14 mouse cellular contexts compared by ENCODE assay signal in genomic region chr5:34250090-34250489, GRCm38 (mm10). TPM values are rescaled to one million over a fixed set of nuclear protein-coding genes. Genes with fewer than 3 reads are reported as not detected.
DNase-seq lines count a peak whose midpoint lies in the region; ATAC-seq and TF ChIP-seq lines count a peak whose summit lies in the region.
"Had no signal": no experiment of that assay in that cellular context is flagged by ENCODE, and none has a peak within 500 bp of the region (broad histone marks: within the 10 kb centered on the region; RNA-seq: fewer than 3 reads in every experiment).

No protein-coding gene starts in this region.

- intact Hi-C loops in gastrocnemius, adult 2 months (cut with DNase I) = loop anchor here (5.0 kb wide), 1 partner anchor 38 kb away; no protein-coding TSS in a partner anchor

- DNase-seq in hindbrain, postnatal 0 days (ENCODE audit: low spot score) = peak; percentile 41
- DNase-seq in limb, embryonic 14.5 days (ENCODE audit: low spot score) = peak; percentile 52
- no peak for DNase-seq in gastrocnemius, adult 2 months
- DNase-seq in heart, adult 8-10 months (ENCODE audit: low spot score) = no peak
- DNase-seq: gastrocnemius, postnatal 36 days; kidney, postnatal 14 days; layer of hippocampus, postnatal 36 days; liver had no signal

- no peak for TF ChIP-seq CTCF in hindbrain, postnatal 0 days (IDR thresholded peaks at IDR 0.05; ENCODE audit: low read depth)
- no peak for TF ChIP-seq CTCF in gastrocnemius, adult 2 months (IDR thresholded peaks at IDR 0.05)

- no peak for ATAC-seq in hindbrain, postnatal 0 days
- no peak; the same call in 1 of the 2 replicates for ATAC-seq in hindbrain, embryonic 12.5 days (ENCODE audit: low FRiP score)
- ATAC-seq in neural tube, embryonic 14.5 days (ENCODE audit: low read depth) = peak; percentile 45; the same call in 1 of the 2 replicates
- no peak for ATAC-seq in neural tube, embryonic 15.5 days (ENCODE audit: low FRiP score)
- peak; percentile 44; the same call in 1 of the 2 replicates for ATAC-seq in limb, embryonic 14.5 days (ENCODE audit: low FRiP score, low read depth)

- H3K9ac ChIP-seq in hindbrain, postnatal 0 days (replicated peaks; ENCODE audit: low read length) = no peak overlapping the region
- no peak overlapping the region for H3K9ac ChIP-seq in hindbrain, embryonic 12.5 days
- H3K9ac ChIP-seq in neural tube, embryonic 14.5 days (replicated peaks; ENCODE audit: low read depth, low read length) = no peak overlapping the region
- no peak overlapping the region for H3K9ac ChIP-seq in neural tube, embryonic 15.5 days (replicated peaks)
- no peak overlapping the region for H3K9ac ChIP-seq in limb, embryonic 14.5 days (ENCODE audit: low read depth, low read length, severe bottlenecking)
- H3K9ac ChIP-seq: heart, embryonic 15.5 days had no signal

- no peak overlapping the region for H3K27ac ChIP-seq in hindbrain, postnatal 0 days
- no peak overlapping the region for H3K27ac ChIP-seq in hindbrain, embryonic 12.5 days
- H3K27ac ChIP-seq in neural tube, embryonic 14.5 days (ENCODE audit: low read depth, low read length) = no peak overlapping the region
- no peak overlapping the region for H3K27ac ChIP-seq in neural tube, embryonic 15.5 days (replicated peaks)
- no peak overlapping the region for H3K27ac ChIP-seq in limb, embryonic 14.5 days (replicated peaks; ENCODE audit: low read depth, low read length)
- H3K27ac ChIP-seq in gastrocnemius, adult 2 months = no peak overlapping the region
- H3K27ac ChIP-seq: heart, embryonic 15.5 days had no signal

- no peaks in the 10 kb centered on the region for H3K9me3 ChIP-seq in hindbrain, postnatal 0 days (ENCODE audit: low read length)
- H3K9me3 ChIP-seq in hindbrain, embryonic 12.5 days (replicated peaks) = no peaks in the 10 kb centered on the region
- no peaks in the 10 kb centered on the region for H3K9me3 ChIP-seq in neural tube, embryonic 14.5 days (ENCODE audit: control insufficient read depth, low read length)
- H3K9me3 ChIP-seq in neural tube, embryonic 15.5 days (replicated peaks) = no peaks in the 10 kb centered on the region
- no peaks in the 10 kb centered on the region for H3K9me3 ChIP-seq in limb, embryonic 14.5 days (ENCODE audit: control insufficient read depth, low read length)
- H3K9me3 ChIP-seq: heart, embryonic 15.5 days; megakaryocyte, embryonic 14.5 days had no signal

- TF ChIP-seq POLR2A in limb, embryonic 14.5 days (IDR thresholded peaks at IDR 0.05; ENCODE audit: borderline replicate concordance, extremely low read depth, insufficient read depth, insufficient read length) = no peak

- 65% methylated on average over 3 of the region's 3 CpGs for WGBS in hindbrain, postnatal 0 days
- WGBS in hindbrain, embryonic 12.5 days = 72% methylated on average over 3 of the region's 3 CpGs
- 65% methylated on average over 3 of the region's 3 CpGs for WGBS in neural tube, embryonic 14.5 days
- 66% methylated on average over 3 of the region's 3 CpGs for WGBS in neural tube, embryonic 15.5 days
- 52% methylated on average over 3 of the region's 3 CpGs for WGBS in limb, embryonic 14.5 days

- no peaks in the 10 kb centered on the region for H3K27me3 ChIP-seq in hindbrain, postnatal 0 days (ENCODE audit: insufficient read depth, low read length)
- no peaks in the 10 kb centered on the region for H3K27me3 ChIP-seq in hindbrain, embryonic 12.5 days
- H3K27me3 ChIP-seq in neural tube, embryonic 14.5 days (ENCODE audit: control insufficient read depth, insufficient read depth, low read length) = no peaks in the 10 kb centered on the region
- no peaks in the 10 kb centered on the region for H3K27me3 ChIP-seq in neural tube, embryonic 15.5 days (replicated peaks)
- no peaks in the 10 kb centered on the region for H3K27me3 ChIP-seq in limb, embryonic 14.5 days (ENCODE audit: control insufficient read depth, insufficient read depth, low read length)
- H3K27me3 ChIP-seq: heart, embryonic 15.5 days; megakaryocyte, embryonic 14.5 days had no signal

- H3K4me3 ChIP-seq in hindbrain, postnatal 0 days (ENCODE audit: low read length) = no peak overlapping the region
- H3K4me3 ChIP-seq in hindbrain, embryonic 12.5 days = no peak overlapping the region
- H3K4me3 ChIP-seq in neural tube, embryonic 14.5 days (ENCODE audit: low read depth, low read length) = no peak overlapping the region
- no peak overlapping the region for H3K4me3 ChIP-seq in neural tube, embryonic 15.5 days (replicated peaks)
- no peak overlapping the region for H3K4me3 ChIP-seq in limb, embryonic 14.5 days (replicated peaks; ENCODE audit: low read length)
- no peak overlapping the region for H3K4me3 ChIP-seq in gastrocnemius, adult 2 months
- H3K4me3 ChIP-seq: heart, embryonic 15.5 days; megakaryocyte, embryonic 14.5 days had no signal

- H3K4me2 ChIP-seq in hindbrain, postnatal 0 days (ENCODE audit: low read depth, low read length) = no peak overlapping the region
- H3K4me2 ChIP-seq in hindbrain, embryonic 12.5 days (replicated peaks) = no peak overlapping the region
- no peak overlapping the region for H3K4me2 ChIP-seq in neural tube, embryonic 14.5 days (ENCODE audit: low read depth, low read length)
- no peak overlapping the region for H3K4me2 ChIP-seq in neural tube, embryonic 15.5 days
- no peak overlapping the region for H3K4me2 ChIP-seq in limb, embryonic 14.5 days (replicated peaks; ENCODE audit: low read depth, low read length, severe bottlenecking)
- H3K4me2 ChIP-seq: heart, embryonic 15.5 days had no signal

- H3K4me1 ChIP-seq in hindbrain, postnatal 0 days (ENCODE audit: insufficient read depth, low read length) = peaks cover 26% of the 10 kb centered on the region
- peaks cover 36% of the 10 kb centered on the region for H3K4me1 ChIP-seq in hindbrain, embryonic 12.5 days
- peaks cover 31% of the 10 kb centered on the region for H3K4me1 ChIP-seq in neural tube, embryonic 14.5 days (ENCODE audit: control insufficient read depth, insufficient read depth, low read length)
- peaks cover 38% of the 10 kb centered on the region for H3K4me1 ChIP-seq in neural tube, embryonic 15.5 days
- peaks cover 17% of the 10 kb centered on the region for H3K4me1 ChIP-seq in limb, embryonic 14.5 days (ENCODE audit: control insufficient read depth, insufficient read depth, low read length)

- no peaks in the 10 kb centered on the region for H3K36me3 ChIP-seq in hindbrain, postnatal 0 days (ENCODE audit: insufficient read depth, low read length)
- H3K36me3 ChIP-seq in hindbrain, embryonic 12.5 days = no peaks in the 10 kb centered on the region
- H3K36me3 ChIP-seq in neural tube, embryonic 14.5 days (ENCODE audit: control insufficient read depth, insufficient read depth, low read length) = no peaks in the 10 kb centered on the region
- H3K36me3 ChIP-seq in neural tube, embryonic 15.5 days = no peaks in the 10 kb centered on the region
- H3K36me3 ChIP-seq in limb, embryonic 14.5 days (ENCODE audit: control insufficient read depth, insufficient read depth, low read length) = no peaks in the 10 kb centered on the region
- H3K36me3 ChIP-seq: heart, embryonic 15.5 days had no signal

RNA-seq across cellular contexts. Expression of gene Zfyve28, which starts 38.2 kb away (rescaled TPM):
- 10.1 and 13.9 TPM in 2 replicates for total RNA-seq in hindbrain, postnatal 0 days (2014; rRNA removed)
- polyA plus RNA-seq in hindbrain, postnatal 0 days (2015; fragmentation: Nextera tagmentation; extraction: Ambion mirVana) = 3.0 and 3.8 TPM in 2 replicates
- polyA plus RNA-seq in hindbrain, embryonic 12.5 days (2016; fragmentation: Nextera tagmentation; extraction: Ambion mirVana) = 2.9 and 4.1 TPM in 2 replicates
- 4.5 and 5.9 TPM in 2 replicates for polyA plus RNA-seq in neural tube, embryonic 14.5 days (2014; fragmentation: Nextera tagmentation; extraction: Ambion mirVana)
- polyA plus RNA-seq in neural tube, embryonic 15.5 days (2015; fragmentation: Nextera tagmentation; extraction: Ambion mirVana) = 6.3 and 7.5 TPM in 2 replicates
- 1.7 and 2.4 TPM in 2 replicates for polyA plus RNA-seq in limb, embryonic 14.5 days (2012; rRNA removed)
- polyA plus RNA-seq in limb, embryonic 14.5 days (2014; fragmentation: Nextera tagmentation; extraction: Ambion mirVana) = 0.83 and 0.95 TPM in 2 replicates
- total RNA-seq in gastrocnemius, adult 2 months (2021) = under 1 TPM; 0.36 to 0.64 TPM
- 1 to 10 TPM in 2 of 4 experiments, under 1 TPM in 2; 0.57 to 1.1 (median 1.0) TPM for total RNA-seq in heart, adult 8-10 months (2022)

RNA-seq across cellular contexts. Expression of gene Cfap99, which starts 38.3 kb away (rescaled TPM):
- total RNA-seq in hindbrain, postnatal 0 days (2014; rRNA removed) = 0.97 TPM in 1 of 2 replicates, not detected in the other
- 0.13 and 0.19 TPM in 2 replicates for polyA plus RNA-seq in hindbrain, postnatal 0 days (2015; fragmentation: Nextera tagmentation; extraction: Ambion mirVana)
- polyA plus RNA-seq in hindbrain, embryonic 12.5 days (2016; fragmentation: Nextera tagmentation; extraction: Ambion mirVana) = 0.09 and 0.25 TPM in 2 replicates
- polyA plus RNA-seq in neural tube, embryonic 14.5 days (2014; fragmentation: Nextera tagmentation; extraction: Ambion mirVana) = 0.09 and 0.12 TPM in 2 replicates
- 0.08 TPM in 1 of 2 replicates, not detected in the other for polyA plus RNA-seq in neural tube, embryonic 15.5 days (2015; fragmentation: Nextera tagmentation; extraction: Ambion mirVana)
- polyA plus RNA-seq in limb, embryonic 14.5 days (2012; rRNA removed) = 0.04 TPM in 2 replicates
- not detected in 2 replicates for polyA plus RNA-seq in limb, embryonic 14.5 days (2014; fragmentation: Nextera tagmentation; extraction: Ambion mirVana)
- not detected for total RNA-seq in gastrocnemius, adult 2 months (2021)
- total RNA-seq in heart, adult 8-10 months (2022) = not detected
- total RNA-seq: gastrocnemius, postnatal 36 days had no signal
- polyA plus RNA-seq: forebrain, embryonic 11.5 days had no signal

Comparison
In these comparisons a context has a peak if more than half of its experiments do, and no peak if none do; other contexts are left out.
1. ATAC-seq: peak in neural tube, embryonic 14.5 days (single experiment) and limb, embryonic 14.5 days (single experiment); none in hindbrain, postnatal 0 days (single experiment), hindbrain, embryonic 12.5 days (single experiment) and neural tube, embryonic 15.5 days (single experiment).
2. DNase-seq: peak in hindbrain, postnatal 0 days (single experiment) and limb, embryonic 14.5 days (single experiment); none in gastrocnemius, adult 2 months (single experiment) and heart, adult 8-10 months (single experiment).